Mouse (Mus musculus) olfactory bulb, adult 2 months (tissue): ENCODE results near the gene Tbc1d9b.

Source experiments
- CTCF ChIP-seq: fragments of 200-500 bp; IDR thresholded peaks from 2 replicates; pipeline ENCODE4 v1.5.1; 2012; ENCODE audit warnings: low read depth, mild to moderate bottlenecking, low read length, moderate library complexity; ENCODE audit not compliant: insufficient read depth
- POLR2A ChIP-seq: fragments of 200-500 bp; IDR thresholded peaks from 2 replicates; pipeline ENCODE4 v1.6.1; 2012; ENCODE audit warnings: mild to moderate bottlenecking, low read depth, low read length, moderate library complexity; ENCODE audit not compliant: insufficient read depth

- TF ChIP-seq POLR2A, result no peak
- TF ChIP-seq CTCF, result no peak
These were observed 88.6 kb downstream of the Tbc1d9b start for GRCm38 (mm10) chr11:50219833-50220232.
